Mouse (Mus musculus): ENCODE measurements around the gene Apoh.

DNA sequence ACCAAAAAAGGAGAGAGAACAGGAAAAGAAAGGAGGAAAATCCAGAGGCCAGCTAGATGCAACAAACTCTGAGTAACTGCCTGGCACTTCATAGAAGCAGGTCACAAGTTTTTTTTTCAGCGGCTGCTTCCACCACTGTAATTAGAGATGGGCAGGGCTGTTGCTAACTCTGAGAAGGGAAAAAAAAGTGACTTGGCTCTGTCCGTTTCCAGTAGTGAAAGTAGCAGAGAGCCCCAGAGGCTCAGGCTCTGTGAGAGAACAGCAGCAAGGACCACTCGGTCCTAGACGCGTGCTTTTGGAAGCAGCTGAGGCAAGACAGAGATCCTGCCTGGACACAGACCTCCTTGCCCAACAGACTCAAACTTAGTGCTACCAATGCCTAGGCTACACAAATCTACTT lies 6.7 kb upstream of the Apoh start:
- TF ChIP-seq CTCF (IDR thresholded peaks at IDR 0.05; ENCODE audit: insufficient read depth, low read length) (no peak), POLR2A (IDR thresholded peaks at IDR 0.05; ENCODE audit: borderline replicate concordance, extremely low read depth, low read depth, low read length) (no peak)
